Mouse (Mus musculus) kidney, adult 18-20 months (tissue): ENCODE data around the gene 2810021J22Rik.
"Not testable (repeated sequence)": the region's sequence is repeated elsewhere in the genome, so short reads cannot be mapped to it uniquely, and the experiment has no call there.

Experiments
- DNase-seq: peaks from one replicate; pipeline ENCODE4 v3.0.0; 2021

The 2810021J22Rik gene

GRCm38 (mm10) chr11:58867039-58867953 is at the start of gene 2810021J22Rik:
2810021J22Rik (plus strand) TSS chr11:58867216.
- peak; percentile 84 for DNase-seq

DNA sequence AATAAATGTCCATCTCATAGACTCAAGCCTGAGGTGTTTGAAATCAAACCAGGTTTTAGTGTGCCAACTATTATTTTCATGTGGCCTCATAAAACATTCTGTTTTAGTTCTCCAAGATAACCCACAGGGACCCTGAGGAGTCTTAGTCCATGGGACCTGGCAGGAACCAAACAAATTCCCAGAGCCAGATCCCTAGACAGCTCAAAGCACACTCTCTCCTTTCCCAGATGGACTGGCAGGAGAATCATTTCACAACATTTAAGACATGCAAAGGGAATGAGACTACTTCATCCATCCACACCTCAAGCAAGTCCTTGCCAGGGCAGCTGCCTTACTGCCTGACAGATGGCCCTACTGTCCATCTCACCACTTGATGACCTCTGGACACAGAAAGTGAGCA is 38.1 kb upstream of the 2810021J22Rik start, which contains the start of gene Olfr312:
Olfr312 (plus strand) TSS at position 301 of the 400 bp plus-strand sequence.
- not testable (repeated sequence) for DNase-seq

DNA sequence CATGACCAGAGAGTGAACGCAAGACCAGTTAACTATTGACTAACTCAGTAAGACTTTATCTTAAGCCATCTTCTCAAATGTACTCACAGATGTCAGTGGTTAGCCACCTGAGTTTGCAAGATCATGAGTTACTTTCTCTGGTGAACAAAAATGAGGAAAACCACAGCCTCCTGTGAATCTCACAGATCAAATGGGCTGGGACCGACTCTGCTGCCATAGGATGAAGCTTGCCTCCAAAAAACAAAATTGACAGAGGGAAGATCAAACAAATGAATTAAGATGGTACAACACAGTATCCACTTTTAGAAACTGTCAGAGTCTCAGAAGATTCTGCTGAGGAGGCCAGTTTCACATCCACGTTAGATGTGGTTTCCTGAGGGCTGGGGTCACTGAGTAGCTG is 37.3 kb upstream of the 2810021J22Rik start:
- DNase-seq, result no peak

DNA sequence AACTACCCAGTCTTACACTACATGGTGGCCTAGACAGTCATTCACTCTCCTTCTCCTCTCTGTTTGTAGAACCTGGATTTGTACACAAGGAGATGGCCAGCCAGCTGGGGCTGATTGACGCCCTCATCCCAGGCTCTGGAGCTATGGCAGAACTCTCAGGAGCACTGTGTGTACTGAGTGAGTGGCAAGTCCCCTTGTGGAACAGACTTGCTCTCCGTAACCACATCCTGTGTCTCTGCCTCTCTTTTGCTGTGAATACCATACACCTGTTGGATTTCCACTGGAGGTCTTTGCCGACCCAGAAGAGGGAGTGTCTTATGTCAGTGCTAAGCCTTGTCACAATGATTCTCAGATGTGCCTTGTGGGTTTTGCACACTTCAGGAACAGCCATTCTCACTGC is 34.5 kb upstream of the 2810021J22Rik start:
- DNase-seq, result not testable (repeated sequence)

GRCm38 (mm10) chr11:58838951-58839350 is 28.1 kb upstream of the 2810021J22Rik start, which contains the start of gene Olfr311:
Olfr311 (plus strand) TSS chr11:58839251.
- not testable (repeated sequence) for DNase-seq

GRCm38 (mm10) chr11:58846919-58847461 is 20.0 kb upstream of the 2810021J22Rik start, which contains the start of gene Gm12258:
Gm12258 (plus strand) TSS chr11:58847158.
- DNase-seq, result peak; percentile 83

DNA sequence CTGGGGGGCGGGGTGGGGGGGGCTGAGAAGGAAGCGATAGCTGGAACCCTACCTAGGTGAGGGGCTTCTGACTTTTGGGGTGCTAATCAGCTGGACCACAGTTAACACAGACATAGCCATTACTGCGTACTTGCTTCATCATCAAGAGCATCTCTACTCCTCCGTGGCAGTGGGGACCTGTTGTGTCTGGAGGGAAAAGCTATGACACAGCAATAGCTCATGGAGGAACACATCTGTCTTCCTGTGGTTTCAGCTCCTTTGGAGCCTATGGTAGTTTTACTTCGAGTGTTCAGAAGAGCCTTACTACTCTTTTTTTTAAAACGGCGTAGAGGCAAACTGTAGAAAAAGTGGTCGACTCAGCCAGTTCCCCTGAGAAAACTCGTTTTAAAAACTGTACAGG is 19.4 kb upstream of the 2810021J22Rik start:
- DNase-seq, result no peak

- no peak for DNase-seq
These were observed 17.3 kb upstream of the 2810021J22Rik start for GRCm38 (mm10) chr11:58849731-58850130.

GRCm38 (mm10) chr11:58860744-58861143 is 6.3 kb upstream of the 2810021J22Rik start:
- DNase-seq, result no peak

DNA sequence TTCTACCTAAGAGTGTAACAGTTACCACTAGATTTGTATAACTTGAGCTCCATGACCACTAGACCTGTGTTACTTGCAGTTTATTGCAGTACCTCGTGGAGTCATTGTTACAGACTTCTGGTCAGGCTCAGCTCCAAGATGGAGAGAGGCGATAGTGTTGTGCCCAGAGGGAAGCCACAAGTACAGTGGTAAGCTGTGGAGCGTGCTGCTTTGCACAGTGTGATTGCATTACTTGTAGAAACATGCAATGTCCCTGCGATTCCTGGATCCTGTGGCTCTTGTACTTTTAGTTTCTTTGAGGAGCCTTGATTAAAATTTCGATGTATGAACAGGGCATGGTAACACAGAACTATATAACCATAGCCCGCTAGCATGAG is 926 bp downstream of the 2810021J22Rik start:
- peak; percentile 10 for DNase-seq

- DNase-seq, result peak; percentile 23
These were observed 3.9 kb downstream of the 2810021J22Rik start for GRCm38 (mm10) chr11:58870961-58871360.

DNA sequence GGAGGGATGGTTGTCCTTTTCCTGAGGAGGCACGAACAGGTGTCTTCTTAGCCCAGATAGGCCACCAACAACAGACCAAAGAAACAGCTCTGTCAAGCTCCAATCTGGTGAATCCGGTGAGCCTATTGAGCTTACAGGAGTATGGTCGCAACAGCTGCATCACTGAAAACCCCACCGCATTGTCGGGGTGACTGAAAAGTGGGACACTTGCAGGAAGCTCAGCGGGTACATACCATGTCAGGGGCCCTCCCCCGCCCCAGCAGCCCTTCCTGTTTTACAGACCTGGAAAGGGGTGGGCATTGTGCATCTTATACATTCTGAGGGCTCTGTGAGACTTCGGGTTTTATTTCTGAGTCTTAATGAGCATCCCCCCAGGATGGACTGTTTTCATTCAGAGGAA is 16.7 kb downstream of the 2810021J22Rik start:
- DNase-seq, result no peak

DNA sequence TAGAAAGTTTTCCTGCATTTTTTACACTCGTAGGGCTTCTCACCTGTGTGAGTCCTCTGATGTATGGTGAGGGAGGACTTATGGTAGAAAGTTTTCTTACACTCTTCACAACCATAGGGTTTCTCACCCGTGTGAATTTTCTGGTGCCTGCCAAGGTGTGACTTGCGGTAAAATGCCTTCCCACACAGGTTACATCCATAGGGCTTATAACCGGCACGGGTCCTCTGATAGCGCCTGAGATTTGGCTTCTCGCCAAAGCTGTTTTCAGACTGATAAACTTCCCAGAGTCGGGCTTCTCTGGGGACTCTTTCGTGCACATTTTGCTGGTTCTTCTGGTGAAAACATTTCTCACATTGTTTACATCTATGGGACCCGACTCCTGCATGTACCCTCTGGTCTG is 23.5 kb downstream of the 2810021J22Rik start:
- no peak for DNase-seq

DNA sequence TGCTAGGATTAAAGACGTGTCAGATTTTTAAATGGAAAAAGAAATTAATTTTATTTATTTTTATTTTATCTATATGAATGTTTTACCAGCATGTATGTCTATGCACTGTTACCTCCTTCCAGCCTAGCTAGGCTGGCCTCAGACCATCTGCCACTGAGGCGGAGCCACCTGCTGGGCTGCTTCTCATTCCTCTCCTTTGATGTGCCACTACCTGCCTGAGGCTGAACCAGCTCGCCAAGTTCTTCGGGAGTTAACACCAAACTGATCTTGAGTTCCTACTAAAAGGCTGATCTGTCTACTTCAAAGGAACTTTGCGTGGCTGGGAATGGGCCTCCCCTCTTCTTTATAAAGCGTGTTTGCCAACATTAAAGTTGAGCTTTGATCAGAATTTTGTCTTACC is 27.4 kb downstream of the 2810021J22Rik start:
- no peak for DNase-seq

DNA sequence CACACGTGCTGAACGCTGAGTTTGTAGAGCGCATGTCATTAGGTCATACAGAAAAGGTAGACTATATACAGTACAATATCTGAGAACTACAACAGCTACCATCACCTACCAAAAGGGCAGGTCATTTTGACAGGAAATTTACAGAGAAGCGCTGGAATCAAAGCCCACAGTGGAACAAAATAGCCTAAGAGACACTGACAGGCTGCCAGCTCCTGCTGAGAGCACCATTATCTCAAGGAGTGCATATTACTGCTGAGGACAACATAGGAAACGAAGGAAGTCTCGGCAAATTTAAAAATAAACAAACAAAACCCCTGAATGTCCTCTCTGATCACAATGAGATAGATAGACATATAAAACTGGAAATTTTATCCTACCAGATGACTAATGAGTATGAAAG is 30.5 kb downstream of the 2810021J22Rik start:
- DNase-seq, result no peak

- DNase-seq, result no peak
These were observed 34.1 kb downstream of the 2810021J22Rik start for GRCm38 (mm10) chr11:58901080-58901479.

DNA sequence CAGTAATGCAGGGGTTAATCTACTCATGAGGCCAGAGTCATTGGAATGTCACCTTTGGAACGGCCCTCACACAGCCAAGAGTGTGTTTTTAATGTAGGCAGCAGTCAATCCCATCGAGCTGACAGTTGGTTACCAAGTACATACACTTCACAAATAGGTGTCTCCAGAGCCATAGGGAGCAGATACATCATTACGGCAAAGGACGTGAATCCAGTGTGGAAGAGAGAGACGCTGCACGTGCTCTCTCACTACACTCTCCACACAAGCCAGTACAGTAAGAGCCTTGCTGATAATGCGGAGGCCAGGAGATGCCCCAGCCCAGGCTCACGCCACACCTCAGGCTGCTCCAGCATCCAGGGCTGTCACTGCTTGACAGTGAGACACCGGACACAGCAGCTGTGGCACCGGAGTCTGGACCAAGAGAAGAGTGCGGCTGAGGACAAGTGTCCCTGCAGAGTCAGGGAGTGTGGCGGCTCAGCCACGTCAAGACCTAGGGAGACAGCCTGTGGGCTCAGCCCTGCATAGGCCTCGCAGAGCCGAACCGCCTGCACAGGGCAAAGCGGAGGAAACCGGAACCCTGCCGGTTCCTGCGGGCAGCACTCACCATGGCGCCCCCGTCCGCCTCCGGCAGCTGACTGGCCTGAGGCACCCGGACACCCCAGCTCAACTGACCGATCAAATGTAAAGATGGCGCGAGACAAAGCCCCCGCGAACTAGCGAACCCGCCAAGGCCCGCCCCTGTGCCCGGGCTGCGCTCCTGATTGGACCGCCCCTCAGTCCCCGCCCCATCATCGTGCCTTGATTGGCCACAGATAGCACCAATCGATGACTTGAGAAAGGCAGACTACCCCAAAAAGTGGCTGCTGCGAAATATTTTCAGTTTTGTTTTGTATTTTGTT is 36.7 kb downstream of the 2810021J22Rik start, which contains the start of gene Zfp39:
Zfp39 (minus strand) TSS at position 715 of the 899 bp plus-strand sequence.
- peak; percentile 98 for DNase-seq

- no peak for DNase-seq
These were observed 37.3 kb downstream of the 2810021J22Rik start for GRCm38 (mm10) chr11:58904410-58904718.

DNA sequence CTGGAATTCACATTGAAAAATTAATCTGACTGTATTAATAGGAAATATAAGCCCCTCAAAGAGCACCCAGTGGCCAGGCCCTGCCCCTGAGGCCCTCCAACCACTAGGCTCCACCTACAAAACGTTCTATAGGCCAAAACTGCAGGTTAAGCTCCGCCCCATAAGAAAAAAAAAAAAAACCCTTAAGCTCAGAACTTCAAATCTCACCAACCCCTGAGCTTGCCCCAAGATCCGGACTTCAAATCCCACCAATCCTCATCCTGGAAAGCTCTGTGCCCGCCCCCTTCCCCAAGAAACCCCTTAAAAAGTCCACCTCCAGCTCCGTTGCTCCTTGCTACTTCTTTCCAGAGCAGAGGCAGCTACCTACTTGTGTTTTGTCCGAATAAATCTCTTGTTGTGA is 37.8 kb downstream of the 2810021J22Rik start:
- no peak for DNase-seq

DNA sequence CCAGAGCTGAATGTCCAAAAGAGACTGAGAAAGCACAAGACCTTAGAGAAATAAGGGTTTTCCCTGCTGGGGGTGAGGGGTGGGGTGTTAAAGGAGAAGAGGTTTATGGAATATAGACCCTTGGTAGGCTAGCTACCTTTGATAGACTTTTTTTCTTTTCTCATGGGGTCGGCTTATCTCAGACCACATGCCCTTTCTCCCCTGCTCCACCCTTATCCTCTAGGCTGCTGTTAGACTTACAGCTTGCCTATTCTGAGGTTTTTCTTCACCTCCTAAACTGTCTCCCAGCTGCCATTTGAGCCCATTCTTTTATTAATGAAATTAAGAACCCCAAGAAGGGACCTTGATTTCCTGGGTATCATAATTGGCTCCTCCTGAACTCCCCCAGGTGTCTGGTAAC is 46.8 kb downstream of the 2810021J22Rik start:
- no peak for DNase-seq

DNA sequence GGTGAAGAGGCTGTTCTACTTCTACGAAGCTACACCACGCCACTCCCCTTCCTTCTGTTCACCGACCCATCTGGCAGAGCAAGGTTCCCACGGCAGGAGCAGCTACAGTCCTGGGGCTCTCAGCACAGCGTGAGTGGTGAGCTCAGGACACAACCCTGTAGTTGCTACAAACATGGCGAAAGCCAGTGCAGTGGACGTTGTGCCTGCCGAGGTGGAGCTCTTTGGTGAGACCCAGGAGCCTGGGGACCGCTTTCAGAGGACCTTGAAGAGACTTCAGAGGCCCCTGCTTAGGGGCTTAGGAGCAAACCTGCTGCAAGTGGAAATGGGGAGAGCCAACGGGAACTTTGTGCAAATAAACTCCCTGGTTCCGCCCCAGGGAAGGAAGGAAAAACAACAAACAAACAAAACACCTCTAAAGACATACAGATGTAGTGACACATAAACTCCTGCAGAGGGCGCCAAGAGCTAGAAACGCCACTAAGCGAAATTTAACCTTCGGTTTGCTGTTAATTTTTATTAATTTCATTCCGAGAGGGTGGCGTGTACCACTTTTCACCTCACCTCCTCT is 47.5 kb downstream of the 2810021J22Rik start:
- peak; percentile 63 for DNase-seq

- DNase-seq, result peak; percentile 34
These were observed 50.1 kb downstream of the 2810021J22Rik start for GRCm38 (mm10) chr11:58916879-58917744.
